Mouse (Mus musculus) forebrain, embryonic 16.5 days (tissue): Measurements from ENCODE around the gene Folr1. TPM values are rescaled to one million over a fixed set of nuclear protein-coding genes. Genes with fewer than 3 reads are reported as not detected.

Source experiments
- ATAC-seq: fragments of 200-750 bp; cut with Nextera tagmentation; 2 replicates; pipeline ENCODE4 v1.8.0; 2017; ENCODE audit warnings: mild to moderate bottlenecking, moderate library complexity
- H3K27ac ChIP-seq: fragments of 300-500 bp; sonication (generic); 2 replicates; pipeline ENCODE4 v1.5.1; 2014; ENCODE audit warnings: low read length, control low read depth
- H3K27me3 ChIP-seq: fragments of 300-500 bp; sonication (generic); replicated peaks from 2 replicates; pipeline ENCODE4 v1.6.1; 2014; ENCODE audit warnings: low read length; ENCODE audit not compliant: control insufficient read depth, insufficient read depth
- H3K36me3 ChIP-seq: fragments of 300-500 bp; sonication (generic); 2 replicates; pipeline ENCODE4 v1.6.1; 2014; ENCODE audit not compliant: control insufficient read depth, insufficient read depth
- H3K4me1 ChIP-seq: fragments of 300-500 bp; sonication (generic); replicated peaks from 2 replicates; pipeline ENCODE4 v1.6.1; 2014; ENCODE audit warnings: low read length; ENCODE audit not compliant: control insufficient read depth, insufficient read depth
- H3K4me2 ChIP-seq: fragments of 300-500 bp; sonication (generic); 2 replicates; pipeline ENCODE4 v1.6.1; 2014; ENCODE audit warnings: mild to moderate bottlenecking, low read length, control low read depth
- H3K4me3 ChIP-seq: fragments of 300-500 bp; sonication (generic); replicated peaks from 2 replicates; pipeline ENCODE4 v1.5.1; 2014; ENCODE audit warnings: mild to moderate bottlenecking, low read length, control low read depth
- H3K9ac ChIP-seq: fragments of 300-500 bp; sonication (generic); replicated peaks from 2 replicates; pipeline ENCODE4 v1.6.1; 2014; ENCODE audit warnings: low read depth, low read length, control low read depth
- H3K9me3 ChIP-seq: fragments of 300-500 bp; sonication (generic); 2 replicates; pipeline ENCODE4 v1.6.1; 2016; ENCODE audit warnings: low read length; ENCODE audit not compliant: control insufficient read depth
- WGBS: fragments of 180-500 bp; shearing (Covaris S2); extraction: QIAGEN DNeasy Blood & Tissue Kit; methylation state at CpG from one replicate; pipeline ENCODE4 v1.1.7; 2014; 5-methylcytosine and 5-hydroxymethylcytosine counted together
- polyA plus RNA-seq: library from polyadenylated mRNA; unstranded; fragments of >200 nt; fragmentation: Nextera tagmentation; extraction: Ambion mirVana; gene quantifications from 2 replicates; pipeline ENCODE4 v1.2.1, GENCODE M21; 2015

Gene Folr1
- polyA plus RNA-seq, result 17.1 and 19.2 TPM in 2 replicates

GRCm38 (mm10) chr7:101870629-101871028, at the start of gene Folr1:
Folr1 (minus strand) TSS chr7:101870788.
- no peak within 1 kb of the TSS for H3K27ac ChIP-seq
- H3K27me3 ChIP-seq, result no peaks in the 10 kb centered on the region
- no peaks in the 10 kb centered on the region for H3K4me1 ChIP-seq
- no peak within 1 kb of the TSS for H3K9ac ChIP-seq
- no peak for ATAC-seq
- H3K4me3 ChIP-seq, result no peak within 1 kb of the TSS
- H3K4me2 ChIP-seq, result no peak within 1 kb of the TSS
- H3K9me3 ChIP-seq, result no peaks in the 10 kb centered on the region
- WGBS, result 82% methylated on average over 2 of the region's 2 CpGs
- H3K36me3 ChIP-seq, result no peaks in the 10 kb centered on the region

- WGBS, result 15% methylated on average over 1 of the region's 1 CpGs
- H3K4me1 ChIP-seq, result no peaks in the 10 kb centered on the region
- H3K36me3 ChIP-seq, result peaks cover 12% of the 10 kb centered on the region
- no peak overlapping the region for H3K9ac ChIP-seq
- ATAC-seq, result peak; percentile 69
- no peaks in the 10 kb centered on the region for H3K27me3 ChIP-seq
- no peak overlapping the region for H3K4me3 ChIP-seq
- no peaks in the 10 kb centered on the region for H3K9me3 ChIP-seq
- no peak overlapping the region for H3K27ac ChIP-seq
- H3K4me2 ChIP-seq, result no peak overlapping the region
These were observed 47.5 kb upstream of the Folr1 start for GRCm38 (mm10) chr7:101918071-101918470.

- H3K9me3 ChIP-seq, result no peaks in the 10 kb centered on the region
- ATAC-seq, result no peak
- WGBS, result 68% methylated on average over 3 of the region's 3 CpGs
- H3K4me3 ChIP-seq, result no peak overlapping the region
- H3K4me1 ChIP-seq, result peaks cover 9% of the 10 kb centered on the region
- no peaks in the 10 kb centered on the region for H3K27me3 ChIP-seq
- no peak overlapping the region for H3K9ac ChIP-seq
- H3K36me3 ChIP-seq, result peaks cover 26% of the 10 kb centered on the region
- H3K27ac ChIP-seq, result no peak overlapping the region
- H3K4me2 ChIP-seq, result no peak overlapping the region
These were observed 41.4 kb upstream of the Folr1 start for GRCm38 (mm10) chr7:101911982-101912381.

GRCm38 (mm10) chr7:101910138-101910537, 39.5 kb upstream of the Folr1 start:
- Histone ChIP-seq H3K4me2 (no peak overlapping the region), H3K4me1 (peaks cover 18% of the 10 kb centered on the region), H3K27me3 (no peaks in the 10 kb centered on the region), H3K9me3 (no peaks in the 10 kb centered on the region), H3K36me3 (peaks cover 26% of the 10 kb centered on the region), H3K27ac (no peak overlapping the region), H3K9ac (no peak overlapping the region), H3K4me3 (no peak overlapping the region)
- no peak for ATAC-seq
- WGBS, result 93% methylated on average over 4 of the region's 4 CpGs

GRCm38 (mm10) chr7:101908367-101908766, 37.8 kb upstream of the Folr1 start:
- 83% methylated on average over 4 of the region's 4 CpGs for WGBS
- no peak for ATAC-seq
- Histone ChIP-seq H3K4me2 (no peak overlapping the region), H3K4me3 (no peak overlapping the region), H3K9me3 (no peaks in the 10 kb centered on the region), H3K9ac (no peak overlapping the region), H3K36me3 (peaks cover 16% of the 10 kb centered on the region), H3K4me1 (peaks cover 22% of the 10 kb centered on the region), H3K27ac (no peak overlapping the region), H3K27me3 (no peaks in the 10 kb centered on the region)

- no peaks in the 10 kb centered on the region for H3K9me3 ChIP-seq
- H3K27me3 ChIP-seq, result no peaks in the 10 kb centered on the region
- H3K36me3 ChIP-seq, result peaks cover 5% of the 10 kb centered on the region; the same call in 1 of the 2 replicates
- WGBS, result 84% methylated on average over 8 of the region's 8 CpGs
- no peak overlapping the region for H3K27ac ChIP-seq
- peak overlapping the region; percentile 72 for H3K4me3 ChIP-seq
- peak overlapping the region; percentile 79 for H3K4me2 ChIP-seq
- peaks cover 22% of the 10 kb centered on the region for H3K4me1 ChIP-seq
- no peak for ATAC-seq
- H3K9ac ChIP-seq, result peak overlapping the region; percentile 76; the same call in 1 of the 2 replicates
These were observed 36.1 kb upstream of the Folr1 start for GRCm38 (mm10) chr7:101906696-101907095.

GRCm38 (mm10) chr7:101906287-101906681, 35.7 kb upstream of the Folr1 start, which contains the start of gene Tomt:
Tomt (minus strand) TSS chr7:101906359.
- no peak for ATAC-seq
- Histone ChIP-seq H3K4me3 (peak within 1 kb of the TSS; percentile 72), H3K27me3 (no peaks in the 10 kb centered on the region), H3K9ac (peak within 1 kb of the TSS; percentile 76), H3K4me1 (peaks cover 22% of the 10 kb centered on the region), H3K4me2 (peak within 1 kb of the TSS; percentile 79), H3K27ac (peak within 1 kb of the TSS; percentile 90), H3K9me3 (no peaks in the 10 kb centered on the region), H3K36me3 (peaks cover 4% of the 10 kb centered on the region; the same call in 1 of the 2 replicates)
- 22% methylated on average over 11 of the region's 11 CpGs for WGBS

- H3K9me3 ChIP-seq, result no peaks in the 10 kb centered on the region
- peak within 1 kb of the TSS; percentile 90 for H3K27ac ChIP-seq
- peaks cover 22% of the 10 kb centered on the region for H3K4me1 ChIP-seq
- WGBS, result under 1% methylated on average over 60 of the region's 61 CpGs
- peaks cover 4% of the 10 kb centered on the region; the same call in 1 of the 2 replicates for H3K36me3 ChIP-seq
- peak; percentile 98 for ATAC-seq
- peak within 1 kb of the TSS; percentile 76 for H3K9ac ChIP-seq
- peak within 1 kb of the TSS; percentile 72 for H3K4me3 ChIP-seq
- no peaks in the 10 kb centered on the region for H3K27me3 ChIP-seq
- peak within 1 kb of the TSS; percentile 79 for H3K4me2 ChIP-seq
These were observed 35.1 kb upstream of the Folr1 start, which contains the start of gene Lamtor1 for GRCm38 (mm10) chr7:101905561-101906286. Lamtor1 (plus strand) TSS chr7:101905904.

GRCm38 (mm10) chr7:101902846-101903245, 32.3 kb upstream of the Folr1 start:
- Histone ChIP-seq H3K27ac (no peak overlapping the region), H3K4me1 (peaks cover 18% of the 10 kb centered on the region), H3K27me3 (no peaks in the 10 kb centered on the region), H3K4me2 (no peak overlapping the region), H3K9me3 (no peaks in the 10 kb centered on the region), H3K4me3 (no peak overlapping the region), H3K36me3 (0 out of 2 replicates have a peak, but pooled peaks cover 2% of the 10 kb centered on the region), H3K9ac (no peak overlapping the region)
- no peak for ATAC-seq
